Mouse (Mus musculus): ENCODE data around the gene Mkrn1. TPM values are rescaled to one million over a fixed set of nuclear protein-coding genes. Genes with fewer than 3 reads are reported as not detected.
"Not testable (repeated sequence)": the region's sequence is repeated elsewhere in the genome, so short reads cannot be mapped to it uniquely, and the experiment has no call there.

Gene Mkrn1
- polyA plus RNA-seq, 1 experiment from 2014 or later, result 46.2 TPM

DNA sequence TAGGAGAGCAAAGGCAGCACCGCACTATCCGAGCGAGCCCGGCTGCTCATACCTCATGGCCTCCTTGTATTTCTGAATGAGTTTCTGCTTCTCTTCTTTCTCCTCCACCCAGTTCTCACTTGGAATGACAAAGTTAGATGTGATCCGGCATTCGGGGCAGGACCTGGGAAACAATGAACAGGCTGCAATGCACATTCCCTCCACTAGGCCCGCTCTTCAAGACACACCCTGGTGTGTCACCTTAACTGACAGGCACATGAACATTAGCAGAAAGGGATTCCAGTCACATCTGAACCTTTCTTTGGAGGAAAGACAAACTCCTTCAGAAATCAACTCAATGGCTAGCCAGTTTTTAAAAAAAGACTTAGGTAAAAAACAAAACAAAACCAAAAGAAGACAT, 19.9 kb downstream of the Mkrn1 start:
- 73% methylated on average over 7 of the region's 7 CpGs for WGBS
- no peaks in the 10 kb centered on the region for H3K4me1 ChIP-seq
- H3K36me3 ChIP-seq, result peaks cover 48% of the 10 kb centered on the region
- ATAC-seq (ENCODE audit: low FRiP score, low read depth), result no peak
- no peaks in the 10 kb centered on the region for H3K27me3 ChIP-seq
- H3K4me3 ChIP-seq, result no peak overlapping the region
- H3K9ac ChIP-seq, result no peak overlapping the region
- no peak overlapping the region for H3K4me2 ChIP-seq (replicated peaks)
- no peaks in the 10 kb centered on the region for H3K9me3 ChIP-seq
- H3K27ac ChIP-seq, result no peak overlapping the region

DNA sequence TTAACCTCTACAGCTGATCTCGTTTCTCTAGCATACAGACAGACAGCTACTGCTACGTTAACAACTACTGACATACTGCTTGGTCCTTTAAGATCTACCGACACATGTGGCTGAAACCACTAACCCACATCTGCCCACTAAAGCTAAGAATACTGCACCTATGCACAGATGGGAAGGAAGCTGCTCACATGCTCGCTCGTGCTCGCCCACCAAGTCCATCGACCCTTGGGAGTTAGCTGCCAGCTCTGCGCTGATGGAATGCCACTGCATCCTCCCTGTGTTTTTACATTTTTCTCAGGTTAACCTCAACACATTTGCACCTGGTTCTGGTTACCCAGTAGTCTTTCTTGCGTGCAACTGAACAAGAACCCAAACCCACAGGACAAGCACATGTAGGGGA, 21.9 kb downstream of the Mkrn1 start:
- no peak overlapping the region for H3K27ac ChIP-seq
- H3K4me3 ChIP-seq, result no peak overlapping the region
- 81% methylated on average over 9 of the region's 9 CpGs for WGBS
- H3K9ac ChIP-seq, result no peak overlapping the region
- no peak for ATAC-seq (ENCODE audit: low FRiP score, low read depth)
- H3K36me3 ChIP-seq, result peaks cover 32% of the 10 kb centered on the region
- H3K9me3 ChIP-seq, result no peaks in the 10 kb centered on the region
- no peaks in the 10 kb centered on the region for H3K4me1 ChIP-seq
- no peaks in the 10 kb centered on the region for H3K27me3 ChIP-seq
- H3K4me2 ChIP-seq (replicated peaks), result no peak overlapping the region

DNA sequence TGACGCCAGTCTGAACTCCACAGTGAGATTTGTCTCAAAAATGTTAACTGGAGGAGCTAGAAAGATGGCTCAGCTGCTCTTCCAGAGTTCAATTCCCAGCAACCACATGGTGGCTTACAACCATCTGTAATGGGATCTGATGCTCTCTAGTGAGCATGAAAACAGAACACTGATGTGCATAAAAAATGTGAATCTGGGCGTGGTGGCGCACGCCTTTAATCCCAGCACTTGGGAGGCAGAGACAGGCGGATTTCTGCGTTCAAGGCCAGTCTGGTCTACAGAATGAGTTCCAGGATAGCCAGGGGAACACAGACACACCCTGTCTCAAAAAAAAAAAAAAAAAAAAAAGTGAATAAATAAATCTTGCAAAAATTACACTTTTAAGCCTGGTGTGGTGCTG, 23.2 kb downstream of the Mkrn1 start:
- H3K27ac ChIP-seq, result no peak overlapping the region
- no peak for ATAC-seq (ENCODE audit: low FRiP score, low read depth)
- no peaks in the 10 kb centered on the region for H3K9me3 ChIP-seq
- H3K4me1 ChIP-seq, result no peaks in the 10 kb centered on the region
- WGBS, result 93% methylated on average over 6 of the region's 6 CpGs
- H3K27me3 ChIP-seq, result no peaks in the 10 kb centered on the region
- peaks cover 32% of the 10 kb centered on the region for H3K36me3 ChIP-seq
- H3K9ac ChIP-seq, result no peak overlapping the region
- H3K4me3 ChIP-seq, result no peak overlapping the region
- no peak overlapping the region for H3K4me2 ChIP-seq (replicated peaks)

DNA sequence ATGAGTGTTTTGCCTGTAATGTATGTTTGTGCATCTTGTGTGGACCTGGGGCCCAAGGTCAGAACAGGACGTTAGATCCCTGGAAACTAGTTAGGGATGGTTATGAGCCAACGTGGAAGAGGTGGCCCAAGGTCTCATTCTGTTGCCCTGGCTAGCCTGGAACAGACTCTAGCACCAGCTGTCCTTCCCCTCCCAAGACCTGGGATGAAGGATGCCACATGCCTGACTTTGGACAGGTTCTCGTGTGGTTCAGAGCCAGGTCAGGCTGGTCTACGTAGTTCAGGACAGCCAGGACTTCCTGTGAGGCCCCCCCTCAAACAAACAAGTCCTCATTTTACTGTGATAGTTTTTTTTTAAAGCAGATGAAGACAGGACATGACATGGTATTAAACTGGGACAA, 24.3 kb downstream of the Mkrn1 start:
- WGBS, result 83% methylated on average over 4 of the region's 4 CpGs
- H3K9me3 ChIP-seq, result no peaks in the 10 kb centered on the region
- H3K27me3 ChIP-seq, result no peaks in the 10 kb centered on the region
- H3K4me3 ChIP-seq, result no peak overlapping the region
- no peak for ATAC-seq (ENCODE audit: low FRiP score, low read depth)
- no peak overlapping the region for H3K4me2 ChIP-seq (replicated peaks)
- H3K9ac ChIP-seq, result no peak overlapping the region
- no peaks in the 10 kb centered on the region for H3K4me1 ChIP-seq
- H3K36me3 ChIP-seq, result peaks cover 25% of the 10 kb centered on the region
- no peak overlapping the region for H3K27ac ChIP-seq

DNA sequence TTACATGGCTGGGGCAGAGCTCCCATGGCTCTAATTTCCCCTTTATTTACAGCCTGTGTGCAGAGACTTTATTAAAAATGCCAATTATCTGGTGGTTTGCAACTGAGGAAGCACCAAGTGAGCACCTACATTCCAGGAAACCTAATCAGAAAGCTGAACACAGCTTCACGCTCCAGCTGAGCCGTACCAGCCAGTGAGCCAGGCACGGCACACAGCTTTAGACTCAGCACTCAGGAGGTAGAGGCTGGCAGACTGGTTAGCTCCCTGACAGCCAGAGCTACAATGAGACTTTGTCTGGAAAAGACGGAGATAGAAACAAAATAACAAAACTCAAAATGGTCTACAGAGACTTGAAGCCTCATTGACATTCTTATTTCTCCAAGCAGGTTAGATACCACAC, 24.8 kb downstream of the Mkrn1 start:
- no peaks in the 10 kb centered on the region for H3K27me3 ChIP-seq
- no peak overlapping the region for H3K9ac ChIP-seq
- no peak overlapping the region for H3K4me3 ChIP-seq
- no peaks in the 10 kb centered on the region for H3K4me1 ChIP-seq
- H3K4me2 ChIP-seq (replicated peaks), result no peak overlapping the region
- ATAC-seq (ENCODE audit: low FRiP score, low read depth), result no peak
- H3K36me3 ChIP-seq, result peaks cover 24% of the 10 kb centered on the region
- 70% methylated on average over 4 of the region's 4 CpGs for WGBS
- H3K27ac ChIP-seq, result no peak overlapping the region
- H3K9me3 ChIP-seq, result no peaks in the 10 kb centered on the region

DNA sequence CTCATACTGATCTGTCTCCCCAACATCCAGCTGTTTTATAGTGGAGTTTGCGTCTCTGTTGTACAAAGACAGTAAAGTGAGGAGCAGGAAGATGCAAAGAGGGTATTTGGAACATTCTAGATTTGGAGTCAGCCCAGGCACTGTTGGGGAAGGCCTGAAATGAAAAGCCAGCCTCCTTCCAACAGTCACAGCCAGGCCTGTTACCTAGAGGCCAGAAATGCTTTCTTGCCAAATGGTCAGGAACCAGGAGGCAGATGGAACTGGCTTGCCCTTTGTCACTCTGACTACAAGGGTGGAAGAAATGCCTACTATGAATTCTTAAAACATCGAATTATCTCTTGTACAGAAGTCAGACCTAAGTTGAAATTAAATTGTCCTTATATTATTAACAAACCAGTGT, 30.3 kb downstream of the Mkrn1 start:
- ATAC-seq (ENCODE audit: low FRiP score, low read depth), result no peak
- no peak overlapping the region for H3K4me2 ChIP-seq (replicated peaks)
- H3K4me1 ChIP-seq, result no peaks in the 10 kb centered on the region
- H3K27ac ChIP-seq, result no peak overlapping the region
- 87% methylated on average over 2 of the region's 2 CpGs for WGBS
- H3K9ac ChIP-seq, result no peak overlapping the region
- H3K27me3 ChIP-seq, result no peaks in the 10 kb centered on the region
- no peaks in the 10 kb centered on the region for H3K36me3 ChIP-seq
- no peaks in the 10 kb centered on the region for H3K9me3 ChIP-seq
- H3K4me3 ChIP-seq, result no peak overlapping the region

DNA sequence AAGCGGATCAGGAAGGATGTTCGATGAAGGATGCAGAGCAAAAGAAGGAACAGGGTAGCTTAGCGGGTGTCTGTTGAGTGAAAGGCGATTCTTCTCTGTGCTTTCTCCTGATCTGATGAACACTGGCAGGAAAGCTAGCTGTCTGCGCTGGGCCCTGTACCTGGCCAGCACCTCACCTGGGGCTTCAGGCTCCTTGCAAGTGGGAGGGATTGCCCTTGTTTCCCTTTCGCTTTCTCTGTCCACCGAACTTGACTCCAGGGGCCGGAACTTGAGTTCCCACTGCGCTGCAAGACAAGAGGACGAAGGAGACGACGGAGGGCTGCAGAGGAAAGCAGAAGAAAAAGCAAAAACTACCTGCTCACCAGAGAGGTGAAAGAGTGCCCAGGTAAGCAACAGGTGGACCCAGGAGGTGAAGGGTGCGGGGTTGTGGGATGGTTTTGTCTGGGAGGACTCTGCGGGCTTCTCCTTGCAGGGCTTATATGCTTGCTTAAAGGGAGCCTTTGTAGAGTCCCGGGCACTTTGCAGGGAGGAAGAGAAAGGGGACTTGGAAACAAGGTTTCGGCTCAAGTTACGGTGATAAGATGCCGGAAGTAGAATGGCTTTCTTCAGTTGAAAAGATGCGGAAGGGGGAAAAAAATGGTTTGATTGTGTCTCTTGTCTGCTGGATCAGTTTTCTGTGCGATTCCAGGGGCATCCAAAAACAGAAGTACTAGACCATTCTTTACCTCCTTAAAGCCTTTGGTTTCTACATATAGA, 39.0 kb downstream of the Mkrn1 start, which contains the start of gene Rab19:
TSS of gene Rab19 (plus strand) at position 51 of the 756 bp plus-strand sequence.
- peak within 1 kb of the TSS; percentile 48 for H3K9ac ChIP-seq
- no peak for ATAC-seq (ENCODE audit: low FRiP score, low read depth)
- H3K4me3 ChIP-seq, result peak within 1 kb of the TSS; percentile 36
- no peaks in the 10 kb centered on the region for H3K36me3 ChIP-seq
- peaks cover 25% of the 10 kb centered on the region for H3K27me3 ChIP-seq
- peaks cover 14% of the 10 kb centered on the region for H3K4me1 ChIP-seq
- no peak within 1 kb of the TSS for H3K27ac ChIP-seq
- WGBS, result 6% methylated on average over 20 of the region's 20 CpGs
- no peaks in the 10 kb centered on the region for H3K9me3 ChIP-seq
- peak within 1 kb of the TSS; percentile 63 for H3K4me2 ChIP-seq (replicated peaks)

DNA sequence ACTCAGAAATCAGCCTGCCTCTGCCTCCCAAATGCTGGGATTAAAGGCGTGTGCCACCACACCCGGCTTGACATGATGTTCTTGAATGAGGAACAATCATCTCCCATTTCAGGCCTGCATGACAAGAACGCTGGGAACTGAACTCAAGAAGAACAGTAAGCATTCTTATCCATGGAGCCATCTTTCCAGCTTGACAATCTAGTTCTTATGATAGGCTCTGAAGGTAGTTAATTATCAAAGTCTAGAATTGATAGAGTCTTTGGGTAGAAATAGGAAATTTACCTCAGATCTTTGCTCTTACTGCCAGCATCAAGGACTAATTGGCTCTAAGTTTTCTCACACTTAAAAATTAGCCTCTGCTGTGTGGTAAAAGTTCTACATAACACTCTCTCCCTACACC, 40.0 kb downstream of the Mkrn1 start:
- ATAC-seq (ENCODE audit: low FRiP score, low read depth), result no peak
- Histone ChIP-seq H3K4me3 (no peak overlapping the region), H3K27me3 (peaks cover 25% of the 10 kb centered on the region), H3K4me1 (peaks cover 24% of the 10 kb centered on the region), H3K4me2 (replicated peaks) (no peak overlapping the region), H3K9me3 (no peaks in the 10 kb centered on the region), H3K36me3 (no peaks in the 10 kb centered on the region), H3K27ac (no peak overlapping the region), H3K9ac (no peak overlapping the region)
- WGBS, result 88% methylated on average over 3 of the region's 3 CpGs

DNA sequence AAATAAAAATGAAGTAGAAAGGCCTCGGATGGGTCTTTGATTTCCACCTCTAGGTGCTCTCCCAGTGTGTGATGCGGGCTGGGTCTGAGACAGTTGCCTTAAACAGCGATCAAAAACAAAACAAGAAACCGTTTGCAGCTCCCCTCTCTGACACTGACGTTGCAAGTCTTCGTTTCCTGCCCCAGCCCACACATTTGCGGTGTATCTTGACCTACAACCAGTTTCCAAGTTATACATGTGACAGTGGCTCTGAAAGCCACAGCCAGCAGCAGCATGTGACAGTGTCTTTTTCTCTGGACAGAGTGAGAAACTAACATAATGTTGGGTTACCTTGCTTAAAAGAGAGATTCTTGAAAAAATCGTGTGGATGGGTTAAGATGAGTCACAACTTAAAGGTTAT, 40.5 kb downstream of the Mkrn1 start:
- H3K36me3 ChIP-seq, result no peaks in the 10 kb centered on the region; the same call in 1 of the 2 replicates
- no peaks in the 10 kb centered on the region for H3K9me3 ChIP-seq
- no peak overlapping the region for H3K4me2 ChIP-seq (replicated peaks)
- ATAC-seq (ENCODE audit: low FRiP score, low read depth), result no peak
- WGBS, result 77% methylated on average over 8 of the region's 8 CpGs
- H3K4me1 ChIP-seq, result peaks cover 24% of the 10 kb centered on the region
- no peak overlapping the region for H3K27ac ChIP-seq
- H3K9ac ChIP-seq, result no peak overlapping the region
- no peak overlapping the region for H3K4me3 ChIP-seq
- H3K27me3 ChIP-seq, result peaks cover 25% of the 10 kb centered on the region

DNA sequence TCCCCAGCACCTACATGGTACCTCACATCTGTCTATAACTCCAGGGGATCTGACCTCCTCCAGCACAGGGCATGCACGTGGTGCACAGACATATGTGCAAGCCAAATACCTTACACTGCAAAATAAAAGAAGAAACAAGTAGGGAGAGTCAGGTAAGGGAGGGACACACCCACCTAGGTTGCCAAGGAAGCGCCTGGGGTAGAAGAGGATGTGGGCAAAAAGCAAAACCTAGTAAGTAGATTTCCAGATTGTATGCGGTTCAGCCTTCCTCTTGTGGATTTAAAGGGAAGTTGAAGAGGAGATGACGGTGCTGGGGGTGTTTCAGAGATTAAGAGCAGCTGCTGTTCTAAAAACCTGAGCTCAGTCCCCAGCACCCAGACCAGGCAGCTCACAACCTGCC, 41.0 kb downstream of the Mkrn1 start:
- ATAC-seq (ENCODE audit: low FRiP score, low read depth), result no peak
- Histone ChIP-seq H3K4me1 (peaks cover 24% of the 10 kb centered on the region), H3K36me3 (peaks cover 5% of the 10 kb centered on the region), H3K27ac (no peak overlapping the region), H3K9ac (no peak overlapping the region), H3K4me3 (no peak overlapping the region), H3K27me3 (peaks cover 25% of the 10 kb centered on the region), H3K9me3 (no peaks in the 10 kb centered on the region), H3K4me2 (replicated peaks) (no peak overlapping the region)
- WGBS, result 56% methylated on average over 4 of the region's 4 CpGs

DNA sequence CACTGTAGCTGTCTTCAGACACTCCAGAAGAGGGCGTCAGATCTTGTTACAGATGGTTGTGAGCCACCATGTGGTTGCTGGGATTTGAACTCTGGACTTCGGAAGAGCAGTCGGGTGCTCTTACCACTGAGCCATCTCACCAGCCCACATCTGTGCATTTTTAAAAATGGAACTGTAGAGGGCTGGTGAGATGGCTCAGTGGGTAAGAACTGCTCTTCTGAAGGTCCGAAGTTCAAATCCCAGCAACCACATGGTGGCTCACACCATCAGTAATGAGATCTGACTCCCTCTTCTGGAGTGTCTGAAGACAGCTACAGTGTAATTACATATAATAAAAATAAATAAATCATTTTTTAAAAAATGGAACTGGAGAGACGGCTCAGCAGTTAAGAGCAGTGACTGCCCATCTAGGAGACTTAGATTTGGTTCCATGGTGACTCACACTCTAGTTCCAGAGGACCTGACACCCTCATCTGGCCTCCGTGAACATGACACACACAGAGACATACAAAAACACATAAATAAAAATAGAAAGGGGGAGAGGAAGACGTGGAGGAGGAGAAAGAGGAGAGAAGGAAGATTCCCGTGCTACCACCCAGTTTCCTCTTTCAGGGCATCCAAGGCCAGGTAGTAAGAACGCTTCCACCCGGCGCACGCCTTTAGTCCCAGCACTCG, 42.0 kb downstream of the Mkrn1 start:
- H3K4me3 ChIP-seq; H3K4me2 ChIP-seq (replicated peaks); H3K9ac ChIP-seq; H3K27ac ChIP-seq; ATAC-seq (ENCODE audit: low FRiP score, low read depth); H3K9me3 ChIP-seq: not testable (repeated sequence)
- Histone ChIP-seq H3K4me1 (peaks cover 28% of the 10 kb centered on the region), H3K27me3 (peaks cover 25% of the 10 kb centered on the region), H3K36me3 (peaks cover 12% of the 10 kb centered on the region)
- 81% methylated on average over 13 of the region's 13 CpGs for WGBS

DNA sequence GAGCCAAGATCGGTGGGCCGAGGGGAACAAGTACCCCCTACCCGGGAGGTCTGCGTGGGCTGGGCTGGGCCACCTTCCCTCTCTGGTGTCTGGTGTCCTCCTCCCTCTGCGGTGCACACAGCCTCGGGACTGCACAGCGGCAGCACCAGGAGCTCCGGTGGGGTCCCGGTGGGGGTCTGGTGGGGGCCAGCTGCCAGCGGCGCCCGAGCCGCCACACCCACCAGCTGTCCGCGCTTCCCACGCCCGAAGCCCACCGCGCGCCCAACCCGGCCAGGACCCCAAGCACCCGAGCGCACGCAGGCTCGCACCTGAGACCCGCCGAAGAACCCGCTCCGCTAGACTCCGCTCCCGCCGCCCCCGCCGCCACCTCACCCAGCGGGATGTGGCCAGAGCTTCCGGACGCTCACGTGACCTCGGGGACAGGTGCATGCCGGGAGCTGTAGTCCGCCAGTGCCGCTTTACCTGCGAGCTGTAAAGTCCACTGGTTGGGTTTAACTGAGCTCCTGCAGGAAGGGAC, 42.9 kb downstream of the Mkrn1 start, which contains the start of gene Slc37a3:
TSS of gene Slc37a3 (minus strand) at position 365 of the 517 bp plus-strand sequence.
- Histone ChIP-seq H3K9ac (peak within 1 kb of the TSS; percentile 94), H3K9me3 (no peaks in the 10 kb centered on the region), H3K36me3 (peaks cover 12% of the 10 kb centered on the region), H3K4me2 (replicated peaks) (peak within 1 kb of the TSS; percentile 71), H3K4me1 (peaks cover 37% of the 10 kb centered on the region), H3K27ac (peak within 1 kb of the TSS; percentile 44; the same call in 1 of the 2 replicates), H3K27me3 (peaks cover 25% of the 10 kb centered on the region), H3K4me3 (peak within 1 kb of the TSS; percentile 91)
- WGBS, result under 1% methylated on average over 43 of the region's 43 CpGs
- peak; percentile 92 for ATAC-seq (ENCODE audit: low FRiP score, low read depth)
